Mouse (Mus musculus) monocyte, adult 5-6 weeks (primary cell): ENCODE data around the gene Gal3st2c. TPM values are rescaled to one million over a fixed set of nuclear protein-coding genes. Genes with fewer than 3 reads are reported as not detected.
A peak's percentile ranks its signal among the peaks of the same experiment; 100 is the strongest.
"Not testable (repeated sequence)": the region's sequence is repeated elsewhere in the genome, so short reads cannot be mapped to it uniquely, and the experiment has no call there.

ENCODE experiments used
- ATAC-seq: fragments of 153-309, 156-312 bp; replicated peaks from 2 replicates; pipeline ENCODE4 v1.8.0; 2017; ENCODE audit warnings: mild to moderate bottlenecking; ENCODE audit not compliant: low TSS enrichment, insufficient number of reproducible peaks, severe bottlenecking, poor library complexity, low FRiP score
- total RNA-seq: library from RNA; stranded (forward); fragments of 200-1000, 200-491, 200-594 nt; gene quantifications from 3 replicates; pipeline ENCODE4 v1.2.3, GENCODE M21; 2017

Gal3st2c gene
- total RNA-seq, result not detected in 3 replicates

GRCm38 (mm10) chr1:93990209-93990608 lies at the start of gene Gal3st2c:
Gene Gal3st2c, plus strand, starts transcription at chr1:93990509.
- ATAC-seq, result not testable (repeated sequence)

- ATAC-seq, result not testable (repeated sequence)
Measured at GRCm38 (mm10) chr1:93949087-93949486, 41.2 kb upstream of the Gal3st2c start.

GRCm38 (mm10) chr1:93966489-93966888 lies 23.8 kb upstream of the Gal3st2c start:
- ATAC-seq, result not testable (repeated sequence)

- ATAC-seq, result not testable (repeated sequence)
Measured at GRCm38 (mm10) chr1:93970380-93970779, 19.9 kb upstream of the Gal3st2c start.

- ATAC-seq, result not testable (repeated sequence)
Measured at GRCm38 (mm10) chr1:93970797-93971196, 19.5 kb upstream of the Gal3st2c start.

- peak; percentile 43 for ATAC-seq
Measured at GRCm38 (mm10) chr1:93975764-93976163, 14.5 kb upstream of the Gal3st2c start.

GRCm38 (mm10) chr1:93978287-93978686 lies 12.0 kb upstream of the Gal3st2c start:
- ATAC-seq, result peak; percentile 65

GRCm38 (mm10) chr1:93980932-93981331 lies 9.4 kb upstream of the Gal3st2c start:
- ATAC-seq, result 0 out of 2 replicates have a peak, but pooled peaks have one; percentile 44

GRCm38 (mm10) chr1:93986167-93986566 lies 4.1 kb upstream of the Gal3st2c start:
- no peak for ATAC-seq

- no peak for ATAC-seq
Measured at GRCm38 (mm10) chr1:93988786-93989185, 1.5 kb upstream of the Gal3st2c start.

- not testable (repeated sequence) for ATAC-seq
Measured at GRCm38 (mm10) chr1:93991068-93991467, 759 bp downstream of the Gal3st2c start.

GRCm38 (mm10) chr1:93991491-93991890 lies 1.2 kb downstream of the Gal3st2c start:
- ATAC-seq, result not testable (repeated sequence)

- no peak for ATAC-seq
Measured at GRCm38 (mm10) chr1:94001023-94001422, 10.7 kb downstream of the Gal3st2c start.

GRCm38 (mm10) chr1:94005954-94006506 lies 15.7 kb downstream of the Gal3st2c start:
- not testable (repeated sequence) for ATAC-seq

- not testable (repeated sequence) for ATAC-seq
Measured at GRCm38 (mm10) chr1:94008826-94009225, 18.5 kb downstream of the Gal3st2c start.

GRCm38 (mm10) chr1:94011643-94012042 lies 21.3 kb downstream of the Gal3st2c start:
- ATAC-seq, result no peak

- ATAC-seq, result no peak
Measured at GRCm38 (mm10) chr1:94020151-94020550, 29.8 kb downstream of the Gal3st2c start, which contains the start of gene Neu4. Gene Neu4, plus strand, starts transcription at chr1:94020451.

GRCm38 (mm10) chr1:94027506-94028108 lies 37.3 kb downstream of the Gal3st2c start:
- ATAC-seq, result no peak

GRCm38 (mm10) chr1:94028741-94029140 lies 38.4 kb downstream of the Gal3st2c start:
- ATAC-seq, result no peak

GRCm38 (mm10) chr1:94033075-94033602 lies 42.8 kb downstream of the Gal3st2c start:
- ATAC-seq, result no peak
